Mouse (Mus musculus) lung, postnatal 10 days (tissue): ENCODE results near the gene Polh.

Experiments
- DNase-seq: peaks from one replicate; pipeline ENCODE4 v3.0.0; 2021

Polh gene

GRCm38 (mm10) chr17:46202421-46203071 is at the start of gene Polh, which contains the start of gene Xpo5:
TSS of gene Polh (minus strand) at chr17:46202645.
TSS of gene Xpo5 (plus strand) at chr17:46202782.
- DNase-seq, result peak; percentile 94

GRCm38 (mm10) chr17:46251174-46251573 is 48.7 kb upstream of the Polh start:
- no peak for DNase-seq

GRCm38 (mm10) chr17:46248189-46248522 is 45.7 kb upstream of the Polh start:
- no peak for DNase-seq

- DNase-seq, result peak; percentile 98
These were observed 45.2 kb upstream of the Polh start, which contains the start of the genes Polr1c and Yipf3 for GRCm38 (mm10) chr17:46247512-46248188. TSS of gene Polr1c (minus strand) at chr17:46248054. TSS of gene Yipf3 (plus strand) at chr17:46248080.

DNA sequence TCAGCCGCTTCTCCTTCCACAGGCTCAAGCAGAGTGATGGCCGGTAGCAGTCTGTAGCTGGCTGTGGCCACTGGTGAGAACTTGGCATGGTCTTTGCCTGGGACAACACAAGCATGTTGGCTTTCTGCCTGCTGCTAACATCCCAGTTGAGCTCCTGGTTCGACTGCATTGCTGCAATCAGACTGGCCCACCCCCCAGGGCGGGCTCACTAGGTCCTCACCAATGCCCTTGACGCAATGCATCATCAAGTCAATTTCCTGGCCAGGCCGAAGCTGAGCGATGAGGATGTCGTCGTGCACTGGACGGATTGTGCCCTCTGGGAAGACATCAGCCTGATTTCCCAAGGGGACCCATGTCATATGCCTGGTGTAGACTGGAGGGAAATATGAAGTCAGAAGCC is 42.1 kb upstream of the Polh start:
- DNase-seq, result peak; percentile 78

- no peak for DNase-seq
These were observed 41.2 kb upstream of the Polh start for GRCm38 (mm10) chr17:46243624-46244023.

- DNase-seq, result peak; percentile 66
These were observed 40.5 kb upstream of the Polh start for GRCm38 (mm10) chr17:46242993-46243392.

DNA sequence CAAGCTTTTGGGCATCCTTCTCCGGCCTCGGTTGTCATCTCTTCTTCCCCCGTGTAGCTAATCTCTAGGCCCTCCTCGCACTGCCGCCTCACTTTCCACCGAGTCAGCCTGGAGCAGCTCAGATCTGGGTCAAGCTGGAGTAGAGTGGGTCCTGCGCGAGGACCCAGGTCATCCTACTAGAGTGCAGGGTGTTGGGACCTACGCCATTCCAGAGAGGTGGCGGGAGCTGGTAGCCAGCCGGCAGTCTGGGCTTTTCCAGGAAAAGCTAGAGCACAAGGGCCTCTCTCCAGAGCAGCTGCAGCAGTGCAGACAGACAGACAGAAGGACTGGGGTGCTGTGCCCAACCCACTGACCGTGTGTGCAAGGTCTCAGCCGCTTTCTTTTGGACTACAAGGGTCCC is 39.8 kb upstream of the Polh start:
- no peak for DNase-seq

DNA sequence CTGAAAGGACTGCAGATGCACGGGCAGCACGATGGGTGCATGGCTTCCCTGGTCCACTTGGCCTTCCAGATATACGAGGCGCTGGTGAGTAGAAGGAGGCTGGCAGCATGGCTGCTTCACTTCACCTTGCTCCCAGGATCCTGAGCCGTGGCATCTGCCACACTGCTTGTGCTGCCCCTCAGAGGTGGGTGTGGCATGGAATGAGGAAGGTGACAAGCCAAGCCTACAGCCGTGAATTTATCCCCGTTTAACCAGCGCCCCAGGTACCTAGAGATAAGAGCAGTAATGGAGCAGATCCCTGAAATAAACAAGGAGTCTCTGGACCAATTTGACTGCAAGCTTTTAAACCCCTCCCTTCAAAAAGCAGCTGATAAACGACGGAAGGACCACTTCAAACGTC is 39.0 kb upstream of the Polh start:
- DNase-seq, result no peak

DNA sequence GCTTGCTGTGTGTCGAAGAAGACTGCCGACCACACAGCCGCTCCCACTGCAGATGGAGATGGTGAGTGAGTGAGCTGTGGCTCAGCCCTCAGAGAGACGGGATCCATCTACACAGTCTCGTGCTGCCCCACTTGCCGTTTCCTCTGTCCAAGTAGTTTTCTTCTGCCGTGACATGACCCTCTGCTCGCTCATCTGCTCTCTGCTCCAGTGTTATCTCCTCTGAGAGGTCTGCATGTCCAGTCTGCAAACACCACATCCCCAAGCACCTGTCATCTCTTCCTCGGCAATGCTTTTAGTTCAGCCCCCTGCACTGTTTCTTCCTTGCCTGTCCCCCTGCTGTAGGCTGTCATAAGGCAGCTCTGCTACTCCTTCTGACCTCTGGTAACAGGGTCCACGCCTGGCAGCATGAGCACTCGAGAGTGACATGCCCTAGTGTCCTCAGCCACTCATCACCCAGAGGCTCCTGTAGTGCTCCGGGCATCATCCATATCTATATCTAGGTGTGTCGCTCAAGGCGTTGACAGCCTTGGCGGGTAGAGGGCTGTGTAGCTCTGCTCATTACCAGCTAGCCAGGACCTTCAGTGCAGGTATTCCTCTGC is 37.2 kb upstream of the Polh start:
- DNase-seq, result no peak

DNA sequence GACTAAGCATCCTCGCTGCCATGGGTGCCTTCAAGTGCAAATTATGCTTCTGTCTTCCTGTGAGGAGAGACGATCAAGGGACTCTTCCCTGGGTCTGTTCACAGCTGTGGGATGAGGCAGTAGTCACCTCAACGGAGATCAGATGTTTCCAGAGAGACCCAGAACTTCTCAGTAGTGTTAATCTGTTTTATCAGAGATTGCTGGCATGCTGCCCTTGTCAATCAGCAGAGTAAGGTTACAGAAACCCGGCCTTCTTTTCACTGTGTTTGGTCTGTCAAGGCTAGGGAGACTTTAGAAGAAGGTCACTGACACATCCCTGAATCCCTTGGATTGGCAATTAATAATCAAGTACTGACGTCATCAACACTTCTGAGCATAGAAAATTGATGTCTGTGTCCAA is 35.0 kb upstream of the Polh start:
- no peak for DNase-seq

DNA sequence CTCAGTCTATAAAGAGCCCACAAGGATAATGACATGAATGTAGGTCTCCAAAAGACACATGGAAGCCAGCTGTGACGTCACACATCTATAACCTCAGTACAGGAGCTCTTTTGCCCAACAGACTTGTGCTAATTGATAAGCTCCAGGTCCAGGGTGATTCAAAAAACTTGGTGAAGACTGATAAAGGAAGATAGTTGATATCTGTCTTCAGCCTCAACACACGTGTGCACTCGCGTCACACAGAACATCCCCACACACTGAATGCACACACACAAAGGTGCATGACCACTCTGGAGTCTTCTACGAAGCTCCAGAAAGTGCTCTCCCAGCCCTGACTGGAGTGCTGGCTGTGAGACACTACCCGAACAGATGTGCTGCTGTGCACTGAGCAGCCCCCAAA is 34.6 kb upstream of the Polh start:
- no peak for DNase-seq

DNA sequence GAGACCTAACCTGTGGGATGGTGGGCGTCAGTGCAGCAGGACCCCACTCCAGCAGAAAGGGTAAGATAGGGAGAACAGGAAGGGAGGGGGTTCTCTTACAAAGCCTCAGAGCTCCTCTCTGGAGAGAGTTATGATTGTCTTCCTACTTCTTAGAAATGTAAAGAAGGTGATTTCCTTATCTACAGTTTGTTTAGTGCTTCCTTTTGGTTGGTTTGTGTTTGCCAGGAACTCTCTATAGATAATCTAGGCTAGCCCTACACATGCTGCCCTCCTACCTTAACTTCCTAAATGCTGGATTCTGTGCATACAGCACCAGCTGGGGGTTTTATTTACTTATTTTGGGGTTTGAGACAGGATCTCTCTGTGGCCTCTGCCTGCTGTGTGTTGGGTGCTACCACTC is 33.6 kb upstream of the Polh start:
- DNase-seq, result no peak

DNA sequence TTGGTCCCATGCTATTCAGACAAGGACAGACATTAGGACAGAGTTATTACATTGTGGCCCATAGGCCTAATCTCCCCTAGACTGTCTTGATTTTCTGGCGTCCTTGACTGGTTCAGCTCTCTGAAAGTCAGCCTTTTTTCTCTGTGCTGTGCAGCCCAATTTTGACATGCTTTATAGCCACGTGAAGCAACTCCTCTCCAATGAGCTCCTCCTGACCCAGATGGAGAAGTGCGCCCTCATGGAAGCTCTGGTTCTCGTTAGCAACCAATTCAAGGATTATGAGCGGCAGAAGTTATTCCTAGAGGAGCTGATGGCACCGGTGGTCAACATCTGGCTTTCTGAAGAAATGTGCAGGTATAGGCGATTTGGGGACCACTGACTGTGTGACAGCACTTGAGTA is 25.1 kb upstream of the Polh start:
- no peak for DNase-seq

GRCm38 (mm10) chr17:46221601-46222000 is 19.2 kb upstream of the Polh start:
- DNase-seq, result no peak

DNA sequence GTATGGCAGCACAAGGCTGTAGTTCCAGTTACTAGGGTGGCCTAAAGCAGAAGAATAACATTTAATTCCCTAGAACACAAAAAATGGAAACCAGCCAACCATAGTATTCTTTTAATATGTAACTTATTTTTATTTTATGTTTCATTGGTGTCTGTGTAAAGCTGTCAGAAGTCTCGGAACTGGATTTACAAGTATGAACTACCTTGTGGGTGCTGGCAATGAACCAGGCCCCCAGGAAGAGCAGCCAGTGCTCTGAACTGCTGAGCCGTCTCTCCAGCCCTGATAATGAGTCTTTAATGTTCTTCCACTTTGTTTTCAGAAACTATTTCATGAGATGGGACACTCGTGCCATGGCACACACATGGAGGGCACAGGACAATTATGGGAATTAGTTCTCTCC is 8.1 kb upstream of the Polh start:
- DNase-seq, result no peak

DNA sequence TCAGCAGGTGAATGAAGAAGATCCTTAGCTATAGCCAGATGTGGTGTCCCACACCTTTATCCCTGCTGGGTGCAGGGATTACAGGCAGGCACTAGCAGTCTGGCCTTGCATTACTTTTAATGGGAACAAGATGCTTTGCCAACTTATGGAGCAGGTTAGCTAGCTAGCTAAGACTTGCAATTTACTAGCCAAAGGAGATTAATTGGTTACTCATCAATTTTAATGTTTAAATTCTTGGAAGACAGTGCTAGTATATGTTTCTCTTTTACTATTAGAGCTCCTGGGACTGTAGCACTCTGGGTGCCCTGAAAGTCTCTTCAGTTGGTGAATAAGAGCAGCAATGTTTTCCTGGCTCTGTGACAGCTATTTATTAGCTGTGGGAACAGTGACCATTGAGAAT is 4.2 kb upstream of the Polh start:
- no peak for DNase-seq

- no peak for DNase-seq
These were observed 633 bp upstream of the Polh start for GRCm38 (mm10) chr17:46203078-46203477.

GRCm38 (mm10) chr17:46201151-46201550 is 1.3 kb downstream of the Polh start:
- peak; percentile 7 for DNase-seq

DNA sequence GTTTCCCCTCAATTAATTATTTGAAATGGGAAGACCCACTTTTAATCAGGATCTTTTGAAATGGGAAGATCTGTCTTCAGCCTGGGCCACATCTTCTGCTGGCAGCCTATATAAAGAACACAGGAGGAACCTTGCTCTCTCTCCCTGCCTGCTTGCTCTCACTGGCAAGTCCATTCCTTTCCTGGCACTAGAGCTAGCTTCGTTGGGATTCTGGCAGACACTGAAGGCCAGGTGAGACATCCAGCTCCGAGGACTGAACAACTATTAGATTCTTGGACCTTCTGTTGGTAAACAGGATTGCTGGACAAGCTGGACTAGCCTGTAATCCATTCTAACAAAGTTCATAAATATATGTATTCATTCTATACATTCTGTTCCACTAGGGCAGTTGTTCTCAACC is 13.6 kb downstream of the Polh start:
- DNase-seq, result no peak

DNA sequence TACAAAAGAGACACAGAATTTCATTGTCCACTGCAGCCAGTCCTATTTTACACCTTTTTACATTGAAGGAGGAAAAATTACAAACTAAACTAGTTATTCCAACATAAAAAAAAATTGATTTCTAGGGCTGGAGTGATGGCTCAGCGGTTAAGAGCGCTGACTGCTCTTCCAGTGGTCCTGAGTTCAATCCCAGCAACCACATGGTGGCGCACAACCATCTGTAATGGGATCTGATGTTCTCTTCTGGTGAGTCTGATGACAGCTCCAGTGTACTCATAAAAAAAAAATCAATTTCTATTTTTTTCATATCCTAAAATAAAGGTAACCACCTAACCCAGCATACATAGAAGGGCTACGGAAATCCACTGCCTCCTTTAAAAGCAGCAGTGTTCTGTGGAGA is 20.2 kb downstream of the Polh start:
- DNase-seq, result peak; percentile 38

- peak; percentile 57 for DNase-seq
These were observed 31.9 kb downstream of the Polh start for GRCm38 (mm10) chr17:46170538-46170937.

DNA sequence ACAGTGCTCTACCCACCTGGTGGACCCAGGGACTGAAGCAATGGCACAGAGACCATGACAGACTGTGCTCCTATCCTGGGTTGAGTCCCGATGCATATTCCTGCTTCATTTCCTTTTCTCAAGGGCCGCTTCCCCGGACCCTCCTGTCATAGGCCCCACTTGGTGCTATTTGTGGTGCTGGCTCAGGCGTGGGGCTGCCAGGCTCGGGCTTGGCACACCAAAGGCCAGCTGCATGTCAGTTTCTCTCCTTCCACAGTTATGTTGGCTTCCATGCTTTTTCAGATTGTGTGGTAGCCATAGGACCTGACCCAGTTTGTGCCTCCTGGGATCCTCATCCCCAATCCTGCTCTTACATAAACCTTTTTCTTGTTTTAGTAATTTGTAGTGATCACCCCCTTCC is 33.7 kb downstream of the Polh start:
- no peak for DNase-seq

- DNase-seq, result peak; percentile 32
These were observed 34.1 kb downstream of the Polh start for GRCm38 (mm10) chr17:46168318-46168717.
